Mouse (Mus musculus) forebrain, embryonic 14.5 days (tissue): Measurements from ENCODE around the gene Safb2. TPM values are rescaled to one million over a fixed set of nuclear protein-coding genes. Genes with fewer than 3 reads are reported as not detected.
A peak's percentile ranks its signal among the peaks of the same experiment; 100 is the strongest.

ENCODE experiments used
- ATAC-seq: fragments of 200-750 bp; cut with Nextera tagmentation; 2 replicates; pipeline ENCODE4 v1.8.0; 2017; ENCODE audit warnings: mild to moderate bottlenecking, moderate library complexity
- DNase-seq: peaks from one replicate; pipeline ENCODE4 v3.0.0-alpha.2; 2015; ENCODE audit warnings: low spot score
- H3K27ac ChIP-seq: fragments of 300-500 bp; sonication (generic); 2 replicates; pipeline ENCODE4 v1.5.1; 2014; ENCODE audit warnings: low read depth, mild to moderate bottlenecking, control low read depth, low read length, moderate library complexity
- H3K27me3 ChIP-seq: fragments of 300-500 bp; sonication (generic); replicated peaks from 2 replicates; pipeline ENCODE4 v1.6.1; 2014; ENCODE audit warnings: low read length, control low read depth, mixed read lengths; ENCODE audit not compliant: control insufficient read depth, insufficient read depth
- H3K36me3 ChIP-seq: fragments of 300-500 bp; sonication (generic); 2 replicates; pipeline ENCODE4 v1.6.1; 2014; ENCODE audit warnings: low read length, control low read depth; ENCODE audit not compliant: control insufficient read depth, insufficient read depth
- H3K4me1 ChIP-seq: fragments of 300-500 bp; sonication (generic); 2 replicates; pipeline ENCODE4 v1.6.1; 2014; ENCODE audit warnings: antibody characterized with exemption, low read length, control low read depth; ENCODE audit not compliant: control insufficient read depth, insufficient read depth
- H3K4me2 ChIP-seq: fragments of 300-500 bp; sonication (generic); 2 replicates; pipeline ENCODE4 v1.6.1; 2014; ENCODE audit warnings: mild to moderate bottlenecking, control low read depth, low read length
- H3K4me3 ChIP-seq: fragments of 300-500 bp; sonication (generic); 2 replicates; pipeline ENCODE4 v1.5.1; 2014; ENCODE audit warnings: low read depth, low read length, control low read depth
- H3K9ac ChIP-seq: fragments of 300-500 bp; sonication (generic); 2 replicates; pipeline ENCODE4 v1.6.1; 2014; ENCODE audit warnings: mild to moderate bottlenecking, low read length, control low read depth, moderate library complexity
- H3K9me3 ChIP-seq: fragments of 300-500 bp; sonication (generic); replicated peaks from 2 replicates; pipeline ENCODE4 v1.6.1; 2016; ENCODE audit warnings: low read length, control low read depth, mixed read lengths; ENCODE audit not compliant: control insufficient read depth
- WGBS: fragments of 180-500 bp; shearing (Covaris S2); extraction: QIAGEN DNeasy Blood & Tissue Kit; methylation state at CpG from one replicate; pipeline ENCODE4 v1.1.7; 2014; 5-methylcytosine and 5-hydroxymethylcytosine counted together
- polyA plus RNA-seq: library from polyadenylated mRNA; unstranded; fragments of >200 nt; fragmentation: Nextera tagmentation; extraction: Ambion mirVana; gene quantifications from 2 replicates; pipeline ENCODE4 v1.2.1, GENCODE M21; 2014

Gene Safb2
- polyA plus RNA-seq, 1 experiment from 2014 or later: 28.7 TPM

- H3K4me2 ChIP-seq: no peak overlapping the region
- peaks cover 89% of the 10 kb centered on the region for H3K36me3 ChIP-seq
- no peak overlapping the region for H3K27ac ChIP-seq
- H3K27me3 ChIP-seq: no peaks in the 10 kb centered on the region
- ATAC-seq (no peak), DNase-seq (no peak)
- 94% methylated on average over 28 of the region's 28 CpGs for WGBS
- H3K9me3 ChIP-seq: no peaks in the 10 kb centered on the region
- no peak overlapping the region for H3K9ac ChIP-seq
- H3K4me3 ChIP-seq: no peak overlapping the region
- H3K4me1 ChIP-seq: peaks cover 1% of the 10 kb centered on the region; the same call in 1 of the 2 replicates
Observed at GRCm38 (mm10) chr17:56603186-56604069, 19.0 kb upstream of the Safb2 start.

GRCm38 (mm10) chr17:56593527-56594271 is 9.3 kb upstream of the Safb2 start:
- H3K4me3 ChIP-seq: no peak overlapping the region
- H3K36me3 ChIP-seq: peaks cover 96% of the 10 kb centered on the region
- no peaks in the 10 kb centered on the region for H3K4me1 ChIP-seq
- no peaks in the 10 kb centered on the region for H3K9me3 ChIP-seq
- ATAC-seq (no peak), DNase-seq (no peak)
- WGBS: 89% methylated on average over 8 of the region's 8 CpGs
- H3K4me2 ChIP-seq: no peak overlapping the region
- no peaks in the 10 kb centered on the region for H3K27me3 ChIP-seq
- H3K27ac ChIP-seq: no peak overlapping the region
- H3K9ac ChIP-seq: no peak overlapping the region

- no peak overlapping the region for H3K4me2 ChIP-seq
- ATAC-seq (no peak), DNase-seq (no peak)
- H3K4me1 ChIP-seq: peaks cover 2% of the 10 kb centered on the region; the same call in 1 of the 2 replicates
- no peak overlapping the region for H3K9ac ChIP-seq
- no peaks in the 10 kb centered on the region for H3K27me3 ChIP-seq
- no peaks in the 10 kb centered on the region for H3K9me3 ChIP-seq
- H3K4me3 ChIP-seq: no peak overlapping the region
- H3K27ac ChIP-seq: no peak overlapping the region
- peaks cover 100% of the 10 kb centered on the region for H3K36me3 ChIP-seq
Observed at GRCm38 (mm10) chr17:56592553-56592952, 8.2 kb upstream of the Safb2 start.

GRCm38 (mm10) chr17:56588921-56589320 is 4.5 kb upstream of the Safb2 start:
- H3K9ac ChIP-seq: no peak overlapping the region

GRCm38 (mm10) chr17:56587773-56588172 is 3.4 kb upstream of the Safb2 start:
- Histone ChIP-seq H3K4me2 (peak overlapping the region; percentile 85; the same call in 1 of the 2 replicates), H3K27me3 (no peaks in the 10 kb centered on the region), H3K36me3 (peaks cover 67% of the 10 kb centered on the region), H3K9me3 (no peaks in the 10 kb centered on the region), H3K9ac (peak overlapping the region; percentile 25; the same call in 1 of the 2 replicates), H3K4me1 (peaks cover 25% of the 10 kb centered on the region), H3K4me3 (no peak overlapping the region), H3K27ac (0 out of 2 replicates have a peak overlapping the region, but pooled peaks have one; percentile 27)
- ATAC-seq (no peak), DNase-seq (no peak)
- 75% methylated on average over 1 of the region's 1 CpGs for whole genome bisulfite sequencing

More at GRCm38 (mm10) chr17:56588921-56589320, 4.5 kb upstream of the Safb2 start:
- Histone ChIP-seq H3K4me1 (peaks cover 17% of the 10 kb centered on the region), H3K4me3 (no peak overlapping the region), H3K27ac (no peak overlapping the region), H3K4me2 (no peak overlapping the region), H3K27me3 (no peaks in the 10 kb centered on the region), H3K36me3 (peaks cover 78% of the 10 kb centered on the region), H3K9me3 (no peaks in the 10 kb centered on the region)
- ATAC-seq: no peak
- DNase-seq: no peak
- WGBS: 88% methylated on average over 4 of the region's 4 CpGs

- Histone ChIP-seq H3K9me3 (no peaks in the 10 kb centered on the region), H3K4me3 (peak overlapping the region; percentile 89), H3K4me2 (peak overlapping the region; percentile 85), H3K9ac (peak overlapping the region; percentile 90), H3K4me1 (peaks cover 29% of the 10 kb centered on the region), H3K27ac (peak overlapping the region; percentile 92), H3K36me3 (peaks cover 64% of the 10 kb centered on the region), H3K27me3 (no peaks in the 10 kb centered on the region)
- WGBS: under 1% methylated on average over 61 of the region's 61 CpGs
- ATAC-seq: peak; percentile 16
- DNase-seq: peak; percentile 41
Observed at GRCm38 (mm10) chr17:56585171-56585821, 911 bp upstream of the Safb2 start.

GRCm38 (mm10) chr17:56583611-56584256 is 651 bp downstream of the Safb2 start:
- peak overlapping the region; percentile 89 for H3K9ac ChIP-seq
- peaks cover 63% of the 10 kb centered on the region for H3K36me3 ChIP-seq
- H3K4me3 ChIP-seq: peak overlapping the region; percentile 89
- DNase-seq: no peak
- WGBS: 4% methylated on average over 32 of the region's 33 CpGs
- no peaks in the 10 kb centered on the region for H3K9me3 ChIP-seq
- H3K4me2 ChIP-seq: peak overlapping the region; percentile 86
- peaks cover 29% of the 10 kb centered on the region for H3K4me1 ChIP-seq
- ATAC-seq: no peak
- H3K27me3 ChIP-seq: no peaks in the 10 kb centered on the region
- H3K27ac ChIP-seq: peak overlapping the region; percentile 93

GRCm38 (mm10) chr17:56583071-56583470 is 1.3 kb downstream of the Safb2 start:
- Histone ChIP-seq H3K9ac (peak overlapping the region; percentile 89), H3K27me3 (no peaks in the 10 kb centered on the region), H3K9me3 (no peaks in the 10 kb centered on the region), H3K4me3 (peak overlapping the region; percentile 89), H3K4me2 (peak overlapping the region; percentile 86), H3K4me1 (peaks cover 29% of the 10 kb centered on the region), H3K27ac (no peak overlapping the region), H3K36me3 (peaks cover 63% of the 10 kb centered on the region)
- no peak for ATAC-seq
- whole genome bisulfite sequencing: 65% methylated on average over 1 of the region's 1 CpGs
- no peak for DNase-seq
